Mouse (Mus musculus): ENCODE results near the gene Gm20388.

The Gm20388 gene

DNA sequence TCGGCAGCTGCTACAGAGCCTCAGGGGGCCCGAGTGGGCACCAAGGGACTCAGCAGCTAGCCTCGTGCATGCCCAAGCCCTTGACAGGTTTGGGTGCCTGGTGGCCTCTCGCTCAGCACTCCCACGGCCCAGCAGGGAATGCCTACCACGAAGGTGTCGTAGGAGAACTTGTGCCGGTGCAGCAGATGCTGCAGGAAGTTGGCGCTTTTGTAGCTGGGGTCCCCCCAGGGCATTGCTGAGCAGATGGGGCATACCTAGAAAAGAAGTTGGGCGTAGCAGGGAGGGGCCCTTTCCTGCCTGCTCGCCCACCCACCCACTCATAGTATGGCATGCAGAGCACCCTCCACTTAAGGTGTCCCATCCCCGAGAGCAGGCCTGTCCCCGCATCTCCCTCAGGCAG, 2557.2 kb downstream of the Gm20388 start:
- DNase-seq (ENCODE audit: low read depth, low spot score): no peak

DNA sequence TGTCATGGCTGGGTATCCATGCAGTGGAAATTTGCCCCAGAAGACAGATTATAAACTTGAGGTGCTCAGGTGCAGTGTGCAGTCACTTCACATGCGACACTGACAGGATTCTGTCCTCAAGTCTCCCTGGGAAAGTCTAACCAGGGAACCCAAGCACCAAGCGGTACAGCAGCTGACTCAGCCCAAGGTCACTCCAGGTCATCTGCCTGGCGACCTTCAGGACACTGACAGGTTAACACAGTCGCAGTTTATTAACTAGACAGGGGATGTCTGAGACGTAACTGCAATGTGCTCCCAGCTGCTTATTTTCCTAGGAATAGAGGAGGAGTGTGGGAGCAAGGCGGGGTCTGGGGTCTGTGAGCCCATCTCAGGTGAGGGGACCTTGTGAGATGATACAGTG, 2558.8 kb downstream of the Gm20388 start:
- DNase-seq (ENCODE audit: low read depth, low spot score): no peak

DNA sequence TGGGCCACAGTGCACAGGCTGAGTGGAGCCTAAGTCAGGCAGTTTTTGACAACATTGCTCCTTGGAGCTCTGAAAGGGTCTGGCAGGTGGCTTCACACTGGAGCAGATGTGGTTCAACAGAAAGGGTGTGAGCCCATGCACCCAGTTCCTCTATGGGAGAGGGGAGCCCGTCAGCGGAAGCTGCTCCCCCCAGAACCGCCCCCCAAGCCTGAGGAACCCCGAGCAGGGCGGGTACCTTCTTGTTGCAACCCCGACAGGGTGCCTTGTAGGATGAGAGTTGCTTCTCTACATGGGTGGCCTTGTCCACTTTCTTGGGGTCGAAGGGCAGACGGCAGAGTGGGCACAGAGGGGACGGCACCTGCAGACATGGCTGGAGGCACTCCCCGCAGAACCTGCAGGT, 2559.3 kb downstream of the Gm20388 start:
- no peak for DNase-seq (ENCODE audit: low read depth, low spot score)

DNA sequence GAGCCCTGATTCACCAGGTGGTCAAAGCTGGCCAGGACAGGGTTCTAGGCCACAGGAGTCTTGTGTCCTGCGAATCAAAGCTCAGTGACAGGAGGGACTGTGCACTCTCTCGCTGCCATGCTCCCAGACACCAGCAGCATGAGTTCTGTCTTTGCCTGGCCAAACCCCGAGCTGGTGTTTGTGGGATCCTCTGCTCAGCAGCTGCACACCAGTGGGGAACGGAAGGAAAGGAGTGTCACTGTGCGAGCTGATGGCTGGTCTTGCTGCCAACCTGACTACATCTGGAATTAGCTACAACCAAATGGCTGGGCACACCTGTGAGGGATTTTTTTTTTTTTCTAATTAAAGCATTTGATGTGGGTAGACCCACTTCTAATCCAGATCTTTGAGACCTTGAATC, 2560.1 kb downstream of the Gm20388 start:
- no peak for DNase-seq (ENCODE audit: low read depth, low spot score)

DNA sequence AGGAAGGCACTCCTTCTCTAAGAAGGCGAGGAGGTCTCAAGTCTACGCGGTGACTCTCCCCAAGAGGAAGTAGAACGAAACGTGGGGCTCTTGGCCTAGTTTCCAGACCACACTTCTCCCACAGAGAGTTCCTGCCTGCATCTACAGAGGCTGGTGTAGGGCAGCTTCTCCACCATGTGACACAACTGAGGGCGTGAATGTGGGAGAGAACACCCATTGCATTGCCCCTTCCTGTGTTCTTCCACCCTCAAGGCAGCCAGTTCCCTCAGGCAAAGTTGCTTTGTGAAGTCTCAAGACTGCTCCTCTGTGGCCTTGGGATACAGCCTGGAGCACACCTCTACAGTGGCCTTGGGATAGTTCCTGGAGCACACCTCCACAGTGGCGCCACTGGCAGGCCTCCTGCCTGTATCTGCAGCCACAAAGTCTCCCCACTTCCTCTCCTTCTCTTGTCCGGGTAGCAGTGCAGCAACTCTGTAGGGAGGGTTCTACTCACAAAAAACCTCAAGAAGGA, 2563.3 kb downstream of the Gm20388 start:
- DNase-seq (ENCODE audit: low read depth, low spot score): no peak

DNA sequence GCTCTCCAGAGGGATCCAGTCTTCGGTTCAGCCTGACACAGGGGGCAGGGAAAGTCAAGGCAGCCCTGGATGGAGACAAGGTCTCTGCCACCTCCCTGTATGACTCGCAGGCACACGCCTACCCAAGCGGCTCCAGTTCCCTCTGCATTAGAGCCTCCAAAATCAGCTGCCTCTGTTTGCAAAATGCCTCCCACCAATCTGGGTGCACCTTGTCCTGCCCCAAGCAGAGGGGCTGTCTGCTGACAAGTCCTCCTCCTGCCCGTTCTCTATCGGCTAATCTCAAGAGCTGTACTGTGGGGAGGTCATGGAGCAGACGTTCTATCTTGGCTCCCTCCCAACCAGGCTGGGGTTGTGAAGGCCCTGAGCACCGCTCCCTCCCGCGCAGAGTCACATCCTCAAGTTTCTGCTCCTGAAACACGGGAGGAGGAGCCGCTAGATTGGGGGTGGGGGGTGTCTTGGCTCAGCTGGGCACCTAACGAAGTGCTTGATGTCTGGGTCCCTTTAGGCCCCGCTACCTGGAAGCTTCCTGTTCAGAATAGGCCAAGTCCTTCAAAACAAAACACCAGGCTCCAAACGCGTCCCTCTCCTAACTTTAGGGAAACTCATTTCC, 2564.4 kb downstream of the Gm20388 start:
- DNase-seq (ENCODE audit: low read depth, low spot score): no peak

DNA sequence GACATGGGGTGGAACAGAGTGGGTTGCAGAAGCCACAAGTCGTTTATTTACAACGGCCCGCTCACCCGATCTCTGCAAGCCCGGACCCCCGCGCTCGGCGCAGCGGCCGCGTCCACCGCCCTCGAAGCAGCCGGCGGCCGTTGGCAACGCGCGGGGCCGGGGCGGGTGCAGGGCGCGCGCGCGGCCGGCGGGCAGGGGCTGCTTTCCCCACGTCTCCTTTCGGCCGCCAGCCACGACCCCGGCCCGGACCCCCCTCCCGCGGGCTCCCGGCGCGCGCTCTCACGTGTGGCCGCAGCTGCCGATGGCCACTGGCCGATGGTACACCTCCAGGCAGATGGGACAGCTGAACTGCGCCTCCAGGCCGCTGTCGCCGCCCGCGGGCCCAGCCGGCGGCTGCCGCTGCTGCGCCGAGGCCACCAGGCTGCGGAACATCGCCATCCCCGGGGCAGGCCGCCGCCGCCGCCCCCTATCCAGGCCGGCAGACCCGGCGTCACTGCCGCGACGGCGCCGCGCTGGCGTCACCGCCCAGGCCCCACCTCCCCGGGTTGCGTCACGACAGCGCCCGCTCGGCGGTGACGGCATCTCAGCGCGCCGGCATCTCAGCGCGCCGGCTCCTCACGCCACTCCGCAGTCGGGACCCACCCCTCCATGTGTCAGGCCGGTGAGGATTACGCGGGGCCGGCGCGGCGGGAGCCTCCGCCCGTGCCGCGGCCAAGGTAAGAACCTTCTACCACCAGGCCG, 2565.1 kb downstream of the Gm20388 start, which contains the start of the genes Rnf166 and Ctu2:
Gene Rnf166, minus strand, starts transcription at position 485 of the 741 bp plus-strand sequence.
Gene Ctu2, plus strand, starts transcription at position 564 of the 741 bp plus-strand sequence.
- DNase-seq (ENCODE audit: low read depth, low spot score): peak; percentile 84

DNA sequence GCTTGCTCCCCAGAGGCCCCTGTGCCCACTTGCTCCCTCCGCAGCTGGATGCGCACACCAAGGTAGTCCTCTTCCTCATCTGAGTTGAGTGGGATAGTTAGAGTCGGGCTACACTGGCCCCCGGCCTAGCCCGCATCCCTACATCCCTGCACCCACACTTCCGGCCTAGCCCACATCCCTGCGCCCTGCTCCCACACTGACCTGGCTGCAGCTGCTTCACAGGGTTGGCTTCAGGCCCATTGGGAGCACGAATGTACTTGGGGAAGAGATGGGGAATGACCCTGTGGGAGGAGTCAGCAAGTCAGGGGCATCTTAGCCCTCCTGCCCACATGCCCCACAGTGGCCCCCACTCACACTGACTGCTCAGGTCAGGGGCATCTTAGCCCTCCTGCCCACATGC, 2571.8 kb downstream of the Gm20388 start:
- no peak for DNase-seq (ENCODE audit: low read depth, low spot score)

DNA sequence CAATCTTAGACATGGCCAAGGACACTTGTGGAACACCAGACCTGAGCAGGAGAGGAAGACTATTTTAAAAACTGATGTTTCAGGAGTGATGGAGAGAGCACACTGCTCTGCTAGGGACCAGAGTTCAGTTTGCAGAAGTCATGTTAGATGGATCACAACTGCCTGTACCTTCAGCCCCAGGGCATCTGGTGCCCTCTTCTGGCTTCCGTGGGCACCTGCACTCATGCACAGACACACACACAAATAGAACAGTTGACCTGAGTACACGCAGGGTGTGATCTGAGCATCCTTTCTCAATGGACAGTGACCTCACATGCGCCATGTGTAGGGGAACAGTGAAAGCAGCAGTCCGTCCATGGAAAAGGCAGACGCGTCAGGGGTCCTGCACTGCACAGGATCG, 2573.2 kb downstream of the Gm20388 start:
- no peak for DNase-seq (ENCODE audit: low read depth, low spot score)

DNA sequence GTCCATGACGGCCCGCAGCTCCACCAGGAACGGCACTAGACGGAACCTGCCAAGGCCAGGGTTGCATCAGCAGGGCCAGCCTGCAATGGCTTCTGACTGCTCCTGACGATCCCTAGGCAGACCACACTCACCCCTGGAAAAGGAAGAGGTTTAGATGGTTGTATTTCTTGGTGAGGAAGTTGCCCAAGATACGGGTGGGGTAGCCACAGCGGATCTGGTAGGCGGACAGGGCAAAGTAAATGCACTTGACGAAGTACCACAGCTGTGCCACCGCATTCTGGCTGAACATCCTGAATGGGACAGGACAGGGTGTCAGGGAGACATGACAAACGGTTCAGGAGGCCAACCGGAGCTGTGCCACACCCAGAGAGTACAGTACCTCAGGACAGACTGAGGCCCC, 2574.2 kb downstream of the Gm20388 start:
- no peak for DNase-seq (ENCODE audit: low read depth, low spot score)

DNA sequence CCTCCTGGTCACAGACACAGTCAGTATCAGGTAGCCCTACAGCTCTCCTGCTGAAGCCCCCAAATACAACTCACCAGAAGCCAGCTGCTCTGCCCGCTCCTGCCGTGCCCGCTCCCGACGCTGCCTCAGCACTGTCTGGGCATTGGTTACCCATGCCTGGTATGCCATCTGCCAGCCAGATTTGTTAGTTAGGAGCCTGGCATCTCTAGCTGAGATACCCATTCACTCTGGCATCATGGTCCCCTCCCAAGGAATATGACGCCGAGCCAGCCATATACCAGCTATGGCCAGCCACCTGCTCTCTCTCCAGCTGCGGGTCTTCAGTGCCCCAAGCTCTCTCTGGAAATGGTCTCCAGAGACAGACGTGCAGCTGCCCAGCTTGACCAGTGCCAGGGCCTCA, 2577.7 kb downstream of the Gm20388 start:
- DNase-seq (ENCODE audit: low read depth, low spot score): no peak

DNA sequence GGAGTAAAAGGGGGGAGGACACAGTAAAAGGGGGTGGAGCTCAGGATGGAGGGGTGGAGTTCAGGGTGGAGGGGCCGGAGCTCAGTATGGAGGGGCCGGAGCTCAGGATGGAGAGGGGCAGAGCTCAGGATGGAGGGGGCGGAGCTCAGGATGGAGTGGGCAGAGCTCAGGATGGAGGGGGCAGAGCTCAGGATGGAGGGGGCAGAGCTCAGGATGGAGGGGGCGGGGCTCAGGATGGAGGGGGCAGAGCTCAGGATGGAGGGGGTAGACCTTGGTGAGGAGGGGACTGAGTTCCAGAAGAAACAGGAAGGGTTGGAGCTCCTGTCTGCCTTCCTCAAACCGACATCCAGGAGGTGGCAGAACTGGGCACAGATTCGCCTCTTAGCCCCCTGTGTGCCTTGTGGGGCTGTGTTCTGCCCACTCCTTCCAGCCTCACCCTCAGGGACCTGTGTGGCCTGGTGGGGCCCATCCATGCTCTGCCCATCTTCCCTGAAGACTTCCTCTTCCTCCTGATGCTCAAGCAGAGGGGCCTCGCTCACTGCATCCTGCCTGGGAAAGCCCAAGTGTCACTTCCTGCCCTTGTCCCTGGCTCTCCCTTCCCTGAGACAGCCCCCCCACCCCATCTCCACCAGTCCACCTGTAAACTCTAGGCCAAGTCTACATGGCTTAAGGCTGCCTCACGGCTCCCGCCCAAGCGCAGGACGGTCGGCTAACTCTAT, 2586.5 kb downstream of the Gm20388 start:
- no peak for DNase-seq (ENCODE audit: low read depth, low spot score)

DNA sequence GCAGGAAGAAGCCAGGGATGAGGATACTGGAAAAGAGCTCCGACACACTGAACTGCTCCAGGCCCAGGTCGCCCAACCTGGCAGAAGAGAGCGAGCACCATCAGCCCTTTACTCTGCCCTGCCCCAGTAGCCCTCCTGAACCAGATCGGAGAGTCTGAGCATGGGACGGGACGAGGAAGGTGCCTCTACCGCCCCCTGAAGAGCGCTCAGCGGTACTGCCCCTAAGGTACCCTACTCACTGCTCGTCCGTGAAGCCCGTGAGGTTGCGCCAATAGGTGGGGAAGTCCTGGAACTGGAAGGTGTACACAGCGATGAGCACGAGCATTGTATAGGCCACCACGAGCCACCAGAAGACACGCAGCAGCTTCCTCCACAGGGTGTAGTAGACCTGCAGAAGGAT, 2587.3 kb downstream of the Gm20388 start:
- no peak for DNase-seq (ENCODE audit: low read depth, low spot score)

DNA sequence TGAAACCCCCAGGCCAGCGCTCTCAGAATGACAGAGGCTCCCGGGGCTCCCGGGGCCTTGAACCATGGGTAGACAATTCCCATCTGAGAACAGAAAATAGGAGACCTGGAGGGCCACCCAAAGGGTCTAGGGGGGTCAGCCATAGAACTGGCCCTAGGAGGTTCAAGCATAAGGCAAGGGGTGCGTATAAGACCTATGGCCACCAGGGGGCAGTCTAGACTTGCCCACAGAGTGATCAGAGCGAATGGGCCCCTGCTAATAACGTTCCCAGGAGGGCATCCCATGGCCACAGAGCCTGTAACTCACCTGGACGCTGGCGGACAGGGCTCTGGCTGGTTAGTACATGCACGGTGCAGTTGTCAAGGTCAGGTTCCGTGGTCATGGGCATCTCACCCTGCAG, 2590.2 kb downstream of the Gm20388 start:
- peak; percentile 53 for DNase-seq (ENCODE audit: low read depth, low spot score)

DNA sequence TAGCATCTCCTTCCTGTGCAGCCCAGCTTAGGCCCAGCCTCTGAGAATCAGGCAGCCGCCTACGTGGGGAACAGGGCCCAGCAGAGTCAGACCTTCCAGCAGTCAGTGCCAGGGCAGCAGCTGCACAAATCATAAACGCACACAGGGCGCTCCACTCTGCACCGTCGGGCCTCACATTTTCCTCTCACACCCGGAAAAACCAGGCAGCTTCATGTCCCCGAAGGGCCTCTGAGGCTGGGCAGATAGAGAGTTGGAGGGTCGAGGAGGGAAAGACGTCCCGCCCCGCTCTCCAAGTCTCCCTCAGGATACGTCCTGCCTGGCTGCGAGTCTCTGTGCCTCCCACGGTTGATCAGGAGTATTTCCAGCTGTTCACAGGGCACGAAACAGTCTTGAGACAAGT, 2600.9 kb downstream of the Gm20388 start:
- DNase-seq (ENCODE audit: low read depth, low spot score): no peak

DNA sequence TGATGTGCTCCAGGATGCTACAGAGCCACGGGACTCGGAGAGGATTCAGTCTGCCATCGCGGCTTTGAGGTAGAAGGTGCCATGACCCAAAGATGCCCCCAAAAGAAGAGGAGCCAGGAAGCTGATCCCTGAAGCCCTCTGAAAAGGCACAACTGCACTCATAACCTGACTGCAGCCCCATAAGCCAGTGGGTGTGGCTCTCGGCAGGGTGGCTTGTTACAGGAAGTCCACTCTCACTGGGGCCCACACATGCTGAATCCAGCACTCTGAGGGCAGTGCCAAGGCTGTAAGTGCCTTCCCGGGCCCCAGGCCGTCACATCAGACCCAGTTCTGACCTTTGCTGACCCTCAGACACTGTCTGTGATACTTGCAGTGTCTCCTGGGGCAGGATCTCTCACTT, 2601.8 kb downstream of the Gm20388 start:
- DNase-seq (ENCODE audit: low read depth, low spot score): no peak

DNA sequence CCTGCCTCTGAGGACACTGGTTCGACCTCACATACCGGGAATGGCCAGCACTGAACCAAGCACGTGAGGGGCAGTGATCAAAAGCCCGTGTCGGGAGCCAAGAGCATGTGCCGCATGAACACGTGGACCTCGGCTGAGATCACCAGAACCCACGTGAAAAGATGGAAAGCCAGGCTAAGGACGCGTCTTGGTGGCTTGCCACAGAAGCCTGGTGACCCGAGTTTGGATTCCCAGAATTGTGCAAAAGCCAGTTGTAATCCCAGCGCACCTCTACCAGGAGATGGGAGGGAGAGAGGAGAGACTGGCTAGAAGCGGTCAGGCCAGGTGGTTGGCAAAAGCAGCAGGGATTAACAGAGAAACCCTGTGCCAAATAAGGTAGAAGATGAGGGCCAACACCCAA, 2605.1 kb downstream of the Gm20388 start:
- no peak for DNase-seq (ENCODE audit: low read depth, low spot score)

DNA sequence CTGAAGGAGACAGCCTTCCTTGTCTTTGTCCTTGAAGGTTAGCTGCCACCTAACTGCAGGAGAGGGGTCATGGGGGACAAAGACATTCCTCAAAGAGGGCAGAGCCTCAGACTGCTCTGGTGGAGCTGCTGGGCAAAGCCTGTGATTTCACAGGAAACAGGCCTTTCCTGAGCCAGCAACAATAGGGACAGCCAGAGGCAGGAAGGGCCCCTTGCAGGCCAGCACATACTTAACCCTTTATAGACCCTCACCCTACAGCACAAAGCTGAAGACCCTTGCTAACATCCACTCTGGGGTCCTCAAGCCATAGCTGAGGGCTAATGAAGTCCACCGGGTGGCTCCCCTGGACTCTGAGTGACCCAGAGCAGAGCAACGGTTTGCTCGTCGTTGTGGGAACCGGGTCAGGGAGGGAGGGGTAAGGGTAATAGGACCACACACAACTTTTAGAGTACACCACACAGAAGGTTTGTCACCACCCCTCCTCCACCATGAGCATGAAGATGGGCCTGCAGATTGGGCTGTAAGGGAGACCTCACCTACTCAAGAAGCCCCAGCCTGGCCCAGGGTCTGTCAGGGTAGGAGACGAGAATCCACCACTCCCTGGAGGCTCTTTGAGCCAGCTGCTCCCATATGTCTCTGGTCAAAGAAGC, 2607.0 kb downstream of the Gm20388 start:
- no peak for DNase-seq (ENCODE audit: low read depth, low spot score)

DNA sequence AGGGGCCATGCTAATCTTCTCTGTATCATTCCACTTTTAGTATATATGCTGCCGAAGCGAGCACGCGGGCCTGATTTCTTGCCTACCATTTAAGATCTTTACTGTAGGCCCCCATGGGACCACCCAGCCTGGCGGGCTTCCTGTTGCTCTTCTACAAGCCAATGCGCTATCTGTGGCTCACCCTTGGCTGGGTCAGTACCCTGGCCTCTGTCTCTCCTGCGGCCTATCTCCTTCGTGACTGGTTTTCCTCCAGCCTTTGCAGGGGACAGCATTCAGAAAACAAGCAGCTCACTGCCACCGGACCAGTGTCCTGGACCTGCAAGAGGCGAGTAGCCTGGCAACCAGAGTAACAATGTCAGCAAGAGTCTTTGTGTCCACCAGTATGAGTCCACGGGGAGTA, 2610.0 kb downstream of the Gm20388 start:
- no peak for DNase-seq (ENCODE audit: low read depth, low spot score)

DNA sequence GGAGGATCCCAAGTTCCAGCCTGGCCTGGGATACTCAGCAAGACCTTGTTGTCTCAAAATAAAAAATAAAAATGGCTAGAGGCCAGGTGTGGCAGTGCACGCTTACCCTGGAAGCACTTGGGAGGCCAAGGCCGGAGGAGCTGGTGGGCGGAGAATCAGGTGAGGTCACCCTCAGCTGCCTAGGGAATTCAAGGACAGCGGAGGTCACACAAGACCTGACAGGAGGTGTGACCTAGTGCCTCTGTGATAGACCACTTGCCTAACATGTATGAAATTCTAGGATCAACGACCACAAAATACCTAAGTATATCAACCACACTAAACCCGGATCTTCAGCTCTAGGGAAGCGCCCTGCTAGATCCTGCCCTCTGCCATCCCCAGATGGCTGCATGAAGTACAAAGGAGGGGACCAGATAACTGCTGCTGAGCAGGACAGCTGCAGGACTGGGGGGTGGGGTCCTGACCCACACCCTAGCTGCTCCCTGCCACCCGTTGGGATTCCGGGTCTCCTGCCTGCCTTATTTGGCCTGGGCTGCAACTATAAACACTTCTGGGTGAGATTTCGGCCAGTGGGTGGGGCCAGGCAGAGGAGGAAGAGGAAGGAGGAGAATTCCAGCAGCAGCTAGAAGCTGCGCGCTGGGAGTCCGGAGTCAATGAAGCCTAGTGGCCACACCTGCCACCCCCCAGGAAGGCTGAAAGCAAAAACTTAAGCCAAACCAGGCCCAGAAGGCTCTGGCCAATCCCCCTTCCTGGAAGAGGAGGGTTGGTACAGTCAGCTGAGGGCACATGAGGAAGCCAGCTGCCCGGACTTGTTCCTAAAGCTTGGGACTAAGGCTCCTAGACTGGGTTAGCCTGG, 2612.4 kb downstream of the Gm20388 start:
- DNase-seq (ENCODE audit: low read depth, low spot score): no peak

All from retina, adult 2 months (tissue).